Mouse (Mus musculus): Measurements from ENCODE around the gene Mtus2. TPM values are rescaled to one million over a fixed set of nuclear protein-coding genes. Genes with fewer than 3 reads are reported as not detected.

The Mtus2 gene
- total and polyA plus RNA-seq, 3 experiments: 0.03 to 0.13 TPM; not detected in 1

GRCm38 (mm10) chr5:148049304-148049703 is 92.2 kb downstream of the Mtus2 start:
- dilution Hi-C loops (cut with MboI; ENCODE audit: extremely low pct_ligation_motif_present, extremely low pct_unique_long_range_greater_than_20kb, low sequenced_read_pairs): no loop called here

GRCm38 (mm10) chr5:148052846-148053608 is 95.9 kb downstream of the Mtus2 start:
- Histone ChIP-seq H3K9ac (ENCODE audit: insufficient read depth, low read depth) (no peak overlapping the region), H3K79me2 (replicated peaks; ENCODE audit: control insufficient read depth, extremely low read depth, insufficient read depth, poor library complexity, severe bottlenecking) (no peaks in the 10 kb centered on the region), H3K27ac (ENCODE audit: insufficient read depth, low read depth) (no peak overlapping the region), H3K9me3 (replicated peaks; ENCODE audit: low read length) (peaks cover 44% of the 10 kb centered on the region), H3K36me3 (replicated peaks in 1 of 2; ENCODE audit: control insufficient read depth in 1 of 2, insufficient read depth in 1 of 2, low read length in 1 of 2) (no peaks in the 10 kb centered on the region), H3K4me3 (replicated peaks in 1 of 3; ENCODE audit: low read depth in 2 of 3, low read length in 2 of 3, poor library complexity in 1 of 3) (no peak overlapping the region), H3K4me1 (ENCODE audit: control insufficient read depth in 1 of 2, insufficient read depth in 2 of 2) (no peaks in the 10 kb centered on the region), H3K4me2 (ENCODE audit: insufficient read depth, low read depth, poor library complexity, severe bottlenecking) (no peak overlapping the region), H3K27me3 (replicated peaks) (no peaks in the 10 kb centered on the region)
- no peak for DNase-seq (ENCODE audit: extremely low read depth)
- TF ChIP-seq ZKSCAN1 (IDR thresholded peaks at IDR 0.05; ENCODE audit: borderline replicate concordance, low read depth, low read length) (no peak), TCF12 (IDR thresholded peaks at IDR 0.05; ENCODE audit: low read depth, low read length) (no peak), POLR2A (IDR thresholded peaks at IDR 0.05; ENCODE audit: low read depth, low read length) (no peak), CHD2 (IDR thresholded peaks at IDR 0.05; ENCODE audit: low read length) (no peak), ZMIZ1 (IDR thresholded peaks at IDR 0.05; ENCODE audit: low read depth, low read length) (no peak), MAZ (IDR thresholded peaks at IDR 0.05; ENCODE audit: low read depth, low read length) (no peak), POLR2AphosphoS2 (IDR thresholded peaks at IDR 0.05; ENCODE audit: low read depth, low read length) (no peak), JUN (IDR thresholded peaks at IDR 0.05; ENCODE audit: insufficient read depth, low read depth, low read length) (no peak), NELFE (IDR thresholded peaks at IDR 0.05; ENCODE audit: low read depth, low read length) (no peak), ETS1 (conservative IDR thresholded peaks at IDR 0.05; ENCODE audit: low read depth, low read length) (no peak), NRF1 (IDR thresholded peaks at IDR 0.05; ENCODE audit: low read depth, low read length) (no peak), MYC (IDR thresholded peaks at IDR 0.05; ENCODE audit: low read depth, low read length) (no peak)
- dilution Hi-C loops (cut with MboI; ENCODE audit: extremely low pct_ligation_motif_present, extremely low pct_unique_long_range_greater_than_20kb, low sequenced_read_pairs): no loop called here
- in situ Hi-C loops (cut with MboI; ENCODE audit: low pct_ligation_motif_present, low pct_unique_long_range_greater_than_20kb, low sequenced_read_pairs): no loop called here

More at GRCm38 (mm10) chr5:148049304-148049703, 92.2 kb downstream of the Mtus2 start:
- in situ Hi-C loops (cut with MboI; ENCODE audit: low pct_ligation_motif_present, low pct_unique_long_range_greater_than_20kb, low sequenced_read_pairs): no loop called here
- no peaks in the 10 kb centered on the region for H3K36me3 ChIP-seq (replicated peaks in 1 of 2; ENCODE audit: control insufficient read depth in 1 of 2, insufficient read depth in 1 of 2, low read length in 1 of 2)
- DNase-seq (ENCODE audit: extremely low read depth): no peak
- H3K9me3 ChIP-seq (replicated peaks; ENCODE audit: low read length): peaks cover 36% of the 10 kb centered on the region
- no peak overlapping the region for H3K4me2 ChIP-seq (ENCODE audit: insufficient read depth, low read depth, poor library complexity, severe bottlenecking)
- no peak for TF ChIP-seq RCOR1 (conservative IDR thresholded peaks at IDR 0.05; ENCODE audit: low read depth, low read length)
- no peak for TF ChIP-seq TCF12 (IDR thresholded peaks at IDR 0.05; ENCODE audit: low read depth, low read length)
- TF ChIP-seq RAD21 (IDR thresholded peaks at IDR 0.05; ENCODE audit: low read depth, low read length): no peak
- no peak for TF ChIP-seq MAFK (IDR thresholded peaks at IDR 0.05; ENCODE audit: insufficient replicate concordance, low read length)
- TF ChIP-seq CTCF (conservative IDR thresholded peaks at IDR 0.05 in 1 of 2, IDR thresholded peaks at IDR 0.05 in 1 of 2; ENCODE audit: low read depth in 2 of 2, low read length in 2 of 2): no peak
- TF ChIP-seq PAX5 (IDR thresholded peaks at IDR 0.05; ENCODE audit: low read length): no peak
- no peak for TF ChIP-seq SMC3 (IDR thresholded peaks at IDR 0.05; ENCODE audit: low read depth, low read length)
- TF ChIP-seq ZNF384 (IDR thresholded peaks at IDR 0.05; ENCODE audit: low read depth, low read length): no peak
- TF ChIP-seq MAX (IDR thresholded peaks at IDR 0.05; ENCODE audit: low read length): no peak
- no peak for TF ChIP-seq MXI1 (IDR thresholded peaks at IDR 0.05; ENCODE audit: low read depth, low read length)
- TF ChIP-seq SIN3A (IDR thresholded peaks at IDR 0.05; ENCODE audit: low read length): no peak
- no peak overlapping the region for H3K4me3 ChIP-seq (replicated peaks in 1 of 3; ENCODE audit: low read depth in 2 of 3, low read length in 2 of 3, poor library complexity in 1 of 3)
- H3K4me1 ChIP-seq (ENCODE audit: control insufficient read depth in 1 of 2, insufficient read depth in 2 of 2): no peaks in the 10 kb centered on the region
- H3K9ac ChIP-seq (ENCODE audit: insufficient read depth, low read depth): no peak overlapping the region
- H3K27me3 ChIP-seq (replicated peaks): no peaks in the 10 kb centered on the region
- no peak overlapping the region for H3K27ac ChIP-seq (ENCODE audit: insufficient read depth, low read depth)
- no peaks in the 10 kb centered on the region for H3K79me2 ChIP-seq (replicated peaks; ENCODE audit: control insufficient read depth, extremely low read depth, insufficient read depth, poor library complexity, severe bottlenecking)

All from CH12.LX (cell line).